Mouse (Mus musculus) forebrain, postnatal 0 days (tissue): ENCODE results near the gene Mpzl3. TPM values are rescaled to one million over a fixed set of nuclear protein-coding genes. Genes with fewer than 3 reads are reported as not detected.

Source experiments
- ATAC-seq: fragments of 200-750 bp; cut with Nextera tagmentation; 2 replicates; pipeline ENCODE4 v1.8.0; 2017; ENCODE audit warnings: mild to moderate bottlenecking, moderate library complexity
- DNase-seq: peaks from one replicate; pipeline ENCODE4 v3.0.0-alpha.2; 2015
- H3K27ac ChIP-seq: fragments of 300-500 bp; sonication (generic); 2 replicates; pipeline ENCODE4 v1.5.1; 2014; ENCODE audit warnings: low read depth, mild to moderate bottlenecking, antibody characterized with exemption, low read length, moderate library complexity, mixed read lengths
- H3K27me3 ChIP-seq: fragments of 300-500 bp; sonication (generic); 2 replicates; pipeline ENCODE4 v1.6.1; 2014; ENCODE audit warnings: mild to moderate bottlenecking, low read length, mixed read lengths; ENCODE audit not compliant: insufficient read depth
- H3K36me3 ChIP-seq: fragments of 300-500 bp; sonication (generic); 2 replicates; pipeline ENCODE4 v1.6.1; 2014; ENCODE audit warnings: mild to moderate bottlenecking, moderate library complexity; ENCODE audit not compliant: insufficient read depth
- H3K4me1 ChIP-seq: fragments of 300-500 bp; sonication (generic); 2 replicates; pipeline ENCODE4 v1.6.1; 2014; ENCODE audit warnings: antibody characterized with exemption; ENCODE audit not compliant: insufficient read depth
- H3K4me2 ChIP-seq: fragments of 300-500 bp; sonication (generic); 2 replicates; pipeline ENCODE4 v1.6.1; 2014; ENCODE audit warnings: low read depth, mild to moderate bottlenecking, moderate library complexity
- H3K4me3 ChIP-seq: fragments of 300-500 bp; sonication (generic); 2 replicates; pipeline ENCODE4 v1.5.1; 2014; ENCODE audit warnings: low read depth, low read length, mixed read lengths
- H3K9ac ChIP-seq: fragments of 300-500 bp; sonication (generic); 2 replicates; pipeline ENCODE4 v1.6.1; 2014; ENCODE audit warnings: mild to moderate bottlenecking
- H3K9me3 ChIP-seq: fragments of 300-500 bp; sonication (generic); 2 replicates; pipeline ENCODE4 v1.6.1; 2016; ENCODE audit warnings: low read length
- CTCF ChIP-seq: sonication (generic); IDR thresholded peaks from 2 replicates; pipeline ENCODE4 v1.5.1; 2016; ENCODE audit warnings: antibody characterized with exemption, control low read depth, low read depth
- WGBS: fragments of 180-500 bp; shearing (Covaris S2); extraction: QIAGEN DNeasy Blood & Tissue Kit; methylation state at CpG from one replicate; pipeline ENCODE4 v1.1.7; 2014; 5-methylcytosine and 5-hydroxymethylcytosine counted together
- polyA plus RNA-seq: library from polyadenylated mRNA; unstranded; fragments of >200 nt; fragmentation: Nextera tagmentation; extraction: Ambion mirVana; gene quantifications from 2 replicates; pipeline ENCODE4 v1.2.1, GENCODE M21; 2015
- total RNA-seq: library from RNA; depleted of rRNA; stranded (reverse); fragments of >200 nt; gene quantifications from 2 replicates; pipeline ENCODE4 v1.2.3, GENCODE M21; 2014

Mpzl3 gene
- total and polyA plus RNA-seq, 2 experiments from 2014 or later = 1.1 to 3.7 TPM

- WGBS = 49% methylated on average over 3 of the region's 3 CpGs
- Histone ChIP-seq H3K27ac (no peak overlapping the region), H3K27me3 (no peaks in the 10 kb centered on the region), H3K9ac (no peak overlapping the region), H3K4me3 (no peak overlapping the region), H3K4me2 (no peak overlapping the region), H3K9me3 (no peaks in the 10 kb centered on the region), H3K4me1 (no peaks in the 10 kb centered on the region), H3K36me3 (no peaks in the 10 kb centered on the region)
- TF ChIP-seq CTCF = no peak
- ATAC-seq = no peak
- no peak for DNase-seq
These were observed 43.4 kb downstream of the Mpzl3 start for GRCm38 (mm10) chr9:45098426-45098825.

GRCm38 (mm10) chr9:45102528-45102927 is 47.5 kb downstream of the Mpzl3 start:
- H3K9ac ChIP-seq = no peak overlapping the region
- no peaks in the 10 kb centered on the region for H3K27me3 ChIP-seq
- DNase-seq (no peak), ATAC-seq (no peak)
- no peak for TF ChIP-seq CTCF
- no peaks in the 10 kb centered on the region for H3K9me3 ChIP-seq
- H3K4me1 ChIP-seq = no peaks in the 10 kb centered on the region
- no peak overlapping the region for H3K4me2 ChIP-seq
- WGBS = 89% methylated on average over 1 of the region's 1 CpGs
- H3K27ac ChIP-seq = no peak overlapping the region
- no peak overlapping the region for H3K4me3 ChIP-seq
- H3K36me3 ChIP-seq = no peaks in the 10 kb centered on the region

DNA sequence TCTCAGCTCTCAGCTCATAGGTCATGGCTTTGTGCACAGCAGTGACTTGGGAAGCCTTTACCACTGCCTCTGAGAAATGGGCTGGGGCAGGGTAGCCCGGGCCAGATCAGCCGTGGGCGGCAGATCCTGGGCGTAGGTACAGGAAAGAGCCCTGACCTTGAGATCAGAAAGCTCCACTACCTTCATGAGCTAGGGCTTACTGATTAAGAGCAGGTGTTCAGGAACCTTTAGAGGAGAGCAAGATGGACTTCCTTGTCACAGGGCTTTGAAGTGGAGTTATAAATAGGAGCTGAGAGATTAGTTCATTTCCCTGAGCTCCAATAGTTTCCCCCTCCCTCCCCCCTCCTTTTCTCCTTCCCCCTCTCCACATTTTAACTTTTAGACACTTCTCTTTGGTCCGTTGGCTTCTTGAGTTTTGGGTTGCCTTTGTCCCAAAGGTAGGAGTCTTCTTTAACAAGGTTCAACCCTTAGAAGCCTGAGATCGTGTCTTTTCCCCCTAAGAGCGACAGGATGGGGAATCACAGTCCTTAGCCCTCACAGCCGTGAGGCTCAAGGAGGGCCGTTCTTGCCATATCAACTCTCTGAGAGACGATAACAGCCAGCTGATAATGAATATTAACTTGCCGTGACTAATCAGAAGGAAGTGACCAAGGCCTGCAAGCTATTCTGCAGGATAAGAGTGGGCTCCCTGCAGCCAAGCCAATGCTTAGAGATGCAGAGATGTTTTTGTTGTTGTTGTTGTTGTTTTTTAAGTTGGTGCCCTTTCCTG is 48.4 kb downstream of the Mpzl3 start:
- no peak overlapping the region for H3K4me2 ChIP-seq
- H3K4me1 ChIP-seq = no peaks in the 10 kb centered on the region
- H3K36me3 ChIP-seq = no peaks in the 10 kb centered on the region
- DNase-seq (no peak), ATAC-seq (no peak)
- no peak for TF ChIP-seq CTCF
- H3K27me3 ChIP-seq = no peaks in the 10 kb centered on the region
- no peak overlapping the region for H3K27ac ChIP-seq
- 83% methylated on average over 11 of the region's 11 CpGs for WGBS
- H3K9me3 ChIP-seq = no peaks in the 10 kb centered on the region
- no peak overlapping the region for H3K4me3 ChIP-seq
- no peak overlapping the region for H3K9ac ChIP-seq

- Histone ChIP-seq H3K4me1 (no peaks in the 10 kb centered on the region), H3K9ac (no peak overlapping the region), H3K27ac (no peak overlapping the region), H3K27me3 (no peaks in the 10 kb centered on the region), H3K4me2 (no peak overlapping the region), H3K4me3 (no peak overlapping the region), H3K9me3 (no peaks in the 10 kb centered on the region), H3K36me3 (no peaks in the 10 kb centered on the region)
- DNase-seq (no peak), ATAC-seq (no peak)
- no peak for TF ChIP-seq CTCF
- 93% methylated on average over 2 of the region's 2 CpGs for WGBS
These were observed 50.8 kb downstream of the Mpzl3 start for GRCm38 (mm10) chr9:45105596-45106374.

- H3K4me3 ChIP-seq = peak overlapping the region; percentile 45
- TF ChIP-seq CTCF = no peak
- peak; percentile 77 for DNase-seq
- no peaks in the 10 kb centered on the region for H3K36me3 ChIP-seq
- ATAC-seq = peak; percentile 58
- H3K4me2 ChIP-seq = peak overlapping the region; percentile 64
- peak overlapping the region; percentile 45 for H3K9ac ChIP-seq
- no peaks in the 10 kb centered on the region for H3K27me3 ChIP-seq
- 1% methylated on average over 14 of the region's 14 CpGs for WGBS
- no peaks in the 10 kb centered on the region for H3K9me3 ChIP-seq
- H3K27ac ChIP-seq = peak overlapping the region; percentile 5; the same call in 1 of the 2 replicates
- peaks cover 9% of the 10 kb centered on the region for H3K4me1 ChIP-seq
These were observed 60.7 kb downstream of the Mpzl3 start for GRCm38 (mm10) chr9:45115706-45116105.

- H3K4me3 ChIP-seq = no peak overlapping the region
- no peaks in the 10 kb centered on the region for H3K27me3 ChIP-seq
- DNase-seq (no peak), ATAC-seq (no peak)
- H3K4me1 ChIP-seq = peaks cover 9% of the 10 kb centered on the region
- TF ChIP-seq CTCF = no peak
- no peaks in the 10 kb centered on the region for H3K9me3 ChIP-seq
- WGBS = 69% methylated on average over 9 of the region's 9 CpGs
- H3K4me2 ChIP-seq = no peak overlapping the region
- no peak overlapping the region for H3K27ac ChIP-seq
- no peak overlapping the region for H3K9ac ChIP-seq
- H3K36me3 ChIP-seq = no peaks in the 10 kb centered on the region
These were observed 61.8 kb downstream of the Mpzl3 start for GRCm38 (mm10) chr9:45116819-45117218.
